8 mouse cellular contexts compared by ENCODE assay signal in the genomic region with DNA sequence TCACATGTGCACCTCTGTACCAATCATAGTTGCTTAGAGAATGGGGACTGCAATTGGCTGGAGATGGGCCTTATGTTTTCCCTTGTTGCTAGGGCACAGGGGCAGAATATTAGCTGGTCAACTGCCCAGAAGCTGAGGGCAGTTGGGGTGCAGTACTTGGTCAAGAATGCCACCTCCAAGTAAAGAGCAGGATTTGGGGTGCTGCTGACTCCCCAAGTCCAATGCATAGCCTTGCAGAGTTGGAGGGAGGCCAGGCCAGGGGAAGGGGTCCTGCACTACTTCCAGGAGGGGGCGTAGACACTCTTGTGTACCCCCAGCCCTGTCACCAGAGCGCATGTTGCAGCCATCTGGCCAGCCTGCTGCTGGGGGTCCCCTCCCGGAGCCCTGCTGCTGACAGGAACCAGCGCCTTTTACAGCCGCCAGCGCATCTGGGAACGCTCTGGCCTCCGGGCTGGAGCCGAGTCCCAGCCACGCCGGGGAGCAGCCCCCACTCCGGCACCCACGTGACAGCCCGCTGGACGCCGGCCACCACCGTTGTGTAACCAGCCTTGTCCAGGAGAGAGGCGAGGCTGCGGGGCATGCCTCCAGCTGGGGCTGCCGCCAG. TPM values are rescaled to one million over a fixed set of nuclear protein-coding genes. Genes with fewer than 3 reads are reported as not detected.
DNase-seq lines count a peak whose midpoint lies in the region; ATAC-seq and TF ChIP-seq lines count a peak whose summit lies in the region.

No protein-coding gene starts in this region.

- 29% methylated on average over 20 of the region's 20 CpGs for WGBS in hindbrain, embryonic 13.5 days
- 16% methylated on average over 19 of the region's 20 CpGs for WGBS in lung, embryonic 14.5 days

- peak; percentile 93 for DNase-seq in Muller cell, postnatal 12 days (ENCODE audit: inconsistent ontology term)
- peak; percentile 87 to 92 for DNase-seq in cerebellum, postnatal 25 days
- peak; percentile 85 to 89 for DNase-seq in frontal cortex, postnatal 36 days (ENCODE audit: low spot score in 2 of 2)
- DNase-seq in layer of hippocampus, postnatal 10 days (ENCODE audit: low spot score in 2 of 2): peak; percentile 86 to 91
- peak; percentile 96 for DNase-seq in lung, embryonic 14.5 days
- DNase-seq in retina, postnatal 1 day: peak; percentile 81
- no peak for DNase-seq in B cell, adult 2 months

- peak overlapping the region; percentile 86 for H3K27ac ChIP-seq in hindbrain, embryonic 13.5 days
- H3K27ac ChIP-seq in lung, embryonic 14.5 days (ENCODE audit: low read depth): peak overlapping the region; percentile 95

- ATAC-seq in hindbrain, embryonic 13.5 days (ENCODE audit: low FRiP score): peak; percentile 79
- peak; percentile 91 for ATAC-seq in lung, embryonic 14.5 days (ENCODE audit: insufficient read depth)

- 0 out of 2 replicates have a peak, but pooled peaks cover 5% of the 10 kb centered on the region for H3K27me3 ChIP-seq in hindbrain, embryonic 13.5 days
- no peaks in the 10 kb centered on the region for H3K27me3 ChIP-seq in lung, embryonic 14.5 days (ENCODE audit: insufficient read depth, low read length)

- H3K4me2 ChIP-seq in hindbrain, embryonic 13.5 days: peak overlapping the region; percentile 48
- peak overlapping the region; percentile 57 for H3K4me2 ChIP-seq in lung, embryonic 14.5 days

- H3K9me3 ChIP-seq in hindbrain, embryonic 13.5 days: 0 out of 2 replicates have a peak, but pooled peaks cover 3% of the 10 kb centered on the region
- no peaks in the 10 kb centered on the region for H3K9me3 ChIP-seq in lung, embryonic 14.5 days (ENCODE audit: low read depth, low read length)

- H3K4me3 ChIP-seq in hindbrain, embryonic 13.5 days: peak overlapping the region; percentile 15
- H3K4me3 ChIP-seq in lung, embryonic 14.5 days (ENCODE audit: low read depth, low read length): no peak overlapping the region; the same call in 1 of the 2 replicates

- TF ChIP-seq CTCF in lung, embryonic 14.5 days (IDR thresholded peaks at IDR 0.05; ENCODE audit: low read depth): peak; percentile 46

- peak overlapping the region; percentile 58 for H3K9ac ChIP-seq in hindbrain, embryonic 13.5 days
- no peak overlapping the region for H3K9ac ChIP-seq in lung, embryonic 14.5 days

- H3K36me3 ChIP-seq in hindbrain, embryonic 13.5 days: no peaks in the 10 kb centered on the region
- H3K36me3 ChIP-seq in lung, embryonic 14.5 days (ENCODE audit: insufficient read depth): no peaks in the 10 kb centered on the region

- peaks cover 32% of the 10 kb centered on the region for H3K4me1 ChIP-seq in hindbrain, embryonic 13.5 days (replicated peaks)
- peaks cover 31% of the 10 kb centered on the region for H3K4me1 ChIP-seq in lung, embryonic 14.5 days (ENCODE audit: insufficient read depth)

RNA-seq across cellular contexts. Expression of a gene that starts 13.6 kb away (rescaled TPM):
- 2.2 and 2.6 TPM in 2 replicates for polyA plus RNA-seq in hindbrain, embryonic 13.5 days (2015; fragmentation: Nextera tagmentation; extraction: Ambion mirVana)
- not detected for total RNA-seq in layer of hippocampus, postnatal 10 days (2021)
- not detected in 2 replicates for polyA plus RNA-seq in lung, embryonic 14.5 days (2014; fragmentation: Nextera tagmentation; extraction: Ambion mirVana)

RNA-seq across cellular contexts. Expression of a gene that starts 37.3 kb away (rescaled TPM):
- polyA plus RNA-seq in hindbrain, embryonic 13.5 days (2015; fragmentation: Nextera tagmentation; extraction: Ambion mirVana): 21.3 and 22.1 TPM in 2 replicates
- total RNA-seq in layer of hippocampus, postnatal 10 days (2021): 10 to 100 TPM; 65.0 to 79.3 TPM
- 12.7 and 14.3 TPM in 2 replicates for polyA plus RNA-seq in lung, embryonic 14.5 days (2014; fragmentation: Nextera tagmentation; extraction: Ambion mirVana)

Comparison
In these comparisons a context has a peak if more than half of its experiments do, and no peak if none do; other contexts are left out.
1. DNase-seq: peak in Muller cell, postnatal 12 days (single experiment), cerebellum, postnatal 25 days (2 of 2), frontal cortex, postnatal 36 days (2 of 2), layer of hippocampus, postnatal 10 days (2 of 2), lung, embryonic 14.5 days (single experiment) and retina, postnatal 1 day (single experiment); none in B cell, adult 2 months (0 of 2).